Mouse (Mus musculus) midbrain, embryonic 16.5 days (tissue): ENCODE results near the gene Per1. TPM values are rescaled to one million over a fixed set of nuclear protein-coding genes. Genes with fewer than 3 reads are reported as not detected.

ENCODE experiments used
- ATAC-seq: fragments of 200-750 bp; cut with Nextera tagmentation; 2 replicates; pipeline ENCODE4 v1.8.0; 2017; ENCODE audit warnings: moderate TSS enrichment
- H3K27ac ChIP-seq: fragments of 300-500 bp; sonication (generic); 2 replicates; pipeline ENCODE4 v1.5.1; 2014; ENCODE audit warnings: mild to moderate bottlenecking, low read length, mixed read lengths
- H3K27me3 ChIP-seq: fragments of 300-500 bp; sonication (generic); 2 replicates; pipeline ENCODE4 v1.6.1; 2014; ENCODE audit warnings: low read depth, low read length, mixed read lengths; ENCODE audit not compliant: control insufficient read depth, insufficient read depth
- H3K36me3 ChIP-seq: fragments of 300-500 bp; sonication (generic); 2 replicates; pipeline ENCODE4 v1.6.1; 2014; ENCODE audit warnings: mild to moderate bottlenecking, low read length, moderate library complexity, mixed read lengths; ENCODE audit not compliant: control insufficient read depth, insufficient read depth
- H3K4me1 ChIP-seq: fragments of 300-500 bp; sonication (generic); 2 replicates; pipeline ENCODE4 v1.6.1; 2014; ENCODE audit warnings: mild to moderate bottlenecking, low read length, mixed read lengths; ENCODE audit not compliant: control insufficient read depth, insufficient read depth
- H3K4me2 ChIP-seq: fragments of 300-500 bp; sonication (generic); 2 replicates; pipeline ENCODE4 v1.6.1; 2014; ENCODE audit warnings: mild to moderate bottlenecking, low read length, mixed read lengths
- H3K4me3 ChIP-seq: fragments of 300-500 bp; sonication (generic); 2 replicates; pipeline ENCODE4 v1.5.1; 2014; ENCODE audit warnings: low read depth, mild to moderate bottlenecking, low read length, moderate library complexity, mixed read lengths
- H3K9ac ChIP-seq: fragments of 300-500 bp; sonication (generic); 2 replicates; pipeline ENCODE4 v1.6.1; 2014; ENCODE audit warnings: low read depth, low read length, mixed read lengths
- H3K9me3 ChIP-seq: fragments of 300-500 bp; sonication (generic); replicated peaks from 2 replicates; pipeline ENCODE4 v1.6.1; 2014; ENCODE audit warnings: mild to moderate bottlenecking, low read length, mixed read lengths; ENCODE audit not compliant: control insufficient read depth, poor library complexity, severe bottlenecking
- WGBS: fragments of 180-500 bp; shearing (Covaris S2); extraction: QIAGEN DNeasy Blood & Tissue Kit; methylation state at CpG from one replicate; pipeline ENCODE4 v1.1.7; 2014; 5-methylcytosine and 5-hydroxymethylcytosine counted together
- polyA plus RNA-seq: library from polyadenylated mRNA; unstranded; fragments of >200 nt; fragmentation: Nextera tagmentation; extraction: Ambion mirVana; gene quantifications from 2 replicates; pipeline ENCODE4 v1.2.1, GENCODE M21; 2015

The Per1 gene
- polyA plus RNA-seq, 1 experiment from 2014 or later = 12.4 TPM

- Histone ChIP-seq H3K9ac (no peak overlapping the region), H3K36me3 (no peaks in the 10 kb centered on the region), H3K4me3 (no peak overlapping the region), H3K27ac (no peak overlapping the region), H3K9me3 (no peaks in the 10 kb centered on the region), H3K4me2 (no peak overlapping the region), H3K4me1 (peaks cover 13% of the 10 kb centered on the region), H3K27me3 (no peaks in the 10 kb centered on the region)
- WGBS = 71% methylated on average over 5 of the region's 5 CpGs
- no peak for ATAC-seq
These were observed 18.4 kb upstream of the Per1 start for GRCm38 (mm10) chr11:69076572-69076971.

- Histone ChIP-seq H3K4me3 (no peak overlapping the region), H3K4me1 (peaks cover 6% of the 10 kb centered on the region), H3K9ac (no peak overlapping the region), H3K9me3 (no peaks in the 10 kb centered on the region), H3K27me3 (no peaks in the 10 kb centered on the region), H3K27ac (no peak overlapping the region), H3K36me3 (no peaks in the 10 kb centered on the region), H3K4me2 (no peak overlapping the region)
- ATAC-seq = no peak
- WGBS = 90% methylated on average over 9 of the region's 9 CpGs
These were observed 17.7 kb upstream of the Per1 start for GRCm38 (mm10) chr11:69077316-69077715.

DNA sequence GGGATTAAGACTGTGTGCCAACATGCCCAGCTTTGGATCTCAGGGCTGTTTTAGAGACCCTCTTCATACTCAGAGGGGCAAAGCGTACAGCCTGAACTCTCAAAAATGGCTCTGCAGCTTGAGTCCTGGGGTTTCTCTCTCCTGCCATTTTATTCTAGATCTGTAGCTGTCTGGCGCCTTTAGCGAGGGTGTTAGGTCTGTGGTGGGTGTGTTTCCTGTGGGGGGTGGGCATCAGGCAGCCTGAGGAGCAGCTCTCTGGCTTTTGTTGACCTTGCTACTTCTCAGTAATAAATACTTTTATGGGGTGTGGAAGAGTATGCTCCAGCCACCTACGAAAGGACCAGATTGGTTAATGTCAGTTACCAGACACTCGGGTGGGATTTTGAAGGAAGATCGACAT is 17.0 kb upstream of the Per1 start:
- no peak for ATAC-seq
- Histone ChIP-seq H3K4me1 (peaks cover 3% of the 10 kb centered on the region; the same call in 1 of the 2 replicates), H3K9ac (no peak overlapping the region), H3K9me3 (no peaks in the 10 kb centered on the region), H3K27me3 (no peaks in the 10 kb centered on the region), H3K4me2 (no peak overlapping the region), H3K4me3 (no peak overlapping the region), H3K36me3 (no peaks in the 10 kb centered on the region), H3K27ac (no peak overlapping the region)
- WGBS = 87% methylated on average over 6 of the region's 6 CpGs

DNA sequence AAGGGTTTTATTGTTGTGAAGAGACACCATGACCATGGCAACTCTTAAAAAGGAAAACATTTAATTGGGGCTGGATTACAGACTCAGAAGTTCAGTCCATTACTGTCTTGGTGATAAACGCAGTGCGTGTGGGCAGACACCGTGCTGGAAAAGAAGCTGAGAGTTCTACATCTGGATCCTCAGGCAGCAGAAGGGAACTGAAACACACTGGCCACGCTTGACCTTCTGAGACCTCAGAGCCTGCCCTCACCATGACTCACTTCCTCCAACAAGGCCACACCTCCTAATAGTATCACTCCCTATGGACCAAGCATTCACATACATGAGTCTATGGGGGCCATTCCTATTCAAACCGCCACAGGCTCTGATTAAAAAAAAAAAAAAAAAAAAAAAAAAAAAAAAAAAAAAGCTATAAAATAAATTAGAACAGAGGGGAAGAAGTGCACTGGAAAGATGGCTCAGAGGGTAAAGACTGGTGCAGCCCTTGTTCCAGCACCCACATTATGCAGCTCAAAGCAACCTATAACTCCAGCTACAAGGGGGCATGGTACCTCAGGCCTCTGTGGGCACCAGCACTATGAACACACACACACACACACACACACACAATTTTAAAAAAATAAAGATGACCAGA is 16.1 kb upstream of the Per1 start:
- no peak overlapping the region for H3K4me2 ChIP-seq
- ATAC-seq = no peak
- no peaks in the 10 kb centered on the region for H3K9me3 ChIP-seq
- H3K27me3 ChIP-seq = no peaks in the 10 kb centered on the region
- H3K4me1 ChIP-seq = peaks cover 2% of the 10 kb centered on the region; the same call in 1 of the 2 replicates
- no peaks in the 10 kb centered on the region for H3K36me3 ChIP-seq
- no peak overlapping the region for H3K27ac ChIP-seq
- WGBS = 73% methylated on average over 5 of the region's 5 CpGs
- no peak overlapping the region for H3K4me3 ChIP-seq
- H3K9ac ChIP-seq = no peak overlapping the region

DNA sequence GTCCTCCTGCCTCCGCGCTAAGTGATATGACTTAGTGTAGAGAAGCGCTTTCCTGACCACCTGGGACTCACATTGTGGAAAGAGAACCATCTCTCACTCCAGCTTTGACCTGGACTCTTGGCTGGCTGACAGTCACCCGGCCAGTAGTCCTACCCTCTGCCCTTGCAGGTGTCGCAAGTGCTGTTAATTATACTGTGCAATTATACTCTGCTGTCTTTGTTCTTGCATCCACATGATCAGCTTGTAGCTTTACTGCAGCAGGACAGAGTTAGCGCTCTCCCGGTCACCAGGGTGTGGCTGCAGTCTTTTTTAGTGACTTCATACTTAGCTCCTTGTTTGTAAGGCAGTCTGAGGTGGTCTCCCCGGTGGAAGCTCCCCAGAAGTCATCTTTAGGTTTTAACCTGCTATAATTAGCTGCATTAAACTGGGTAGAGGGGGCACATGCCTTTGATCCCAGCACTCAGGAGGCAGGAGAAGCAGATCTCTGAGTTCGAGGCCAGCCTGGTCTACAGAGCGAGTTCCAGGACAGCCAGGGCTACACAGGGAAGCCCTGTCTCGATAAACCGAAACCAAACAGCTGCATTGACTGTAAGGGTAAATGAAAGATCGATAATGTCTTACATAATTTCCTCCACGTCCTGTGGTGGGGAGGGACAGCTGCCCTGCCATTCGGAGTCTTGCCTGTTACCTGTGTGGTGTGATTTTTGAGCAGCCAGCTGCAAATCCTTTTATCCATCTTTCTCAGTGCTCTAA is 14.7 kb upstream of the Per1 start:
- Histone ChIP-seq H3K4me3 (no peak overlapping the region), H3K9ac (no peak overlapping the region), H3K4me1 (no peaks in the 10 kb centered on the region), H3K27me3 (no peaks in the 10 kb centered on the region), H3K36me3 (no peaks in the 10 kb centered on the region), H3K9me3 (no peaks in the 10 kb centered on the region), H3K27ac (no peak overlapping the region), H3K4me2 (no peak overlapping the region)
- WGBS = 86% methylated on average over 15 of the region's 15 CpGs
- ATAC-seq = no peak

DNA sequence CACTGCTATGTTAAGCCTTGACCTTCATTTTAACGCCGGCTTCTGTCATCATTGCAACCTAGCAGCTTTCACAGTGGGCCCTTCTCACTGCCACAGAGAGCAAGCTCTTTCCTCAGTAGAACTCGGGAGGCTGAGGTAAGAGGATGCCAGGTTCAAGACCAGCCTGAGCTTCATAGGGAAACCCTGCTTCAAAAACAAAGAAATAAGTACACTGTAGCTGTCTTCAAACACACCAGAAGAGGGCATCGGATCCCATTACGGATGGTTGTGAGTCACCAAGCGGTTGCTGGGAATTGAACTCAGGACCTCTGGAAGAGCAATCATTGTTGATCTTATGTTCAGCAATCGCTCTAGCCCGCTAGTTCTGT is 14.2 kb upstream of the Per1 start:
- no peaks in the 10 kb centered on the region for H3K27me3 ChIP-seq
- H3K27ac ChIP-seq = no peak overlapping the region
- no peaks in the 10 kb centered on the region for H3K4me1 ChIP-seq
- no peak for ATAC-seq
- no peak overlapping the region for H3K4me3 ChIP-seq
- H3K9me3 ChIP-seq = no peaks in the 10 kb centered on the region
- no peaks in the 10 kb centered on the region for H3K36me3 ChIP-seq
- no peak overlapping the region for H3K4me2 ChIP-seq
- no peak overlapping the region for H3K9ac ChIP-seq
- WGBS = 89% methylated on average over 8 of the region's 8 CpGs

- 86% methylated on average over 7 of the region's 7 CpGs for WGBS
- no peak for ATAC-seq
- Histone ChIP-seq H3K27me3 (no peaks in the 10 kb centered on the region), H3K4me2 (no peak overlapping the region), H3K36me3 (no peaks in the 10 kb centered on the region), H3K4me1 (no peaks in the 10 kb centered on the region), H3K9ac (no peak overlapping the region), H3K27ac (no peak overlapping the region), H3K4me3 (no peak overlapping the region), H3K9me3 (no peaks in the 10 kb centered on the region)
These were observed 13.4 kb upstream of the Per1 start for GRCm38 (mm10) chr11:69081613-69082012.

- H3K9ac ChIP-seq = no peak overlapping the region
- 59% methylated on average over 6 of the region's 6 CpGs for WGBS
- no peak overlapping the region for H3K4me3 ChIP-seq
- 0 out of 2 replicates have a peak, but pooled peaks cover 2% of the 10 kb centered on the region for H3K36me3 ChIP-seq
- H3K4me1 ChIP-seq = peaks cover 20% of the 10 kb centered on the region
- no peaks in the 10 kb centered on the region for H3K27me3 ChIP-seq
- no peaks in the 10 kb centered on the region for H3K9me3 ChIP-seq
- H3K4me2 ChIP-seq = no peak overlapping the region
- H3K27ac ChIP-seq = no peak overlapping the region
- no peak for ATAC-seq
These were observed 9.4 kb upstream of the Per1 start for GRCm38 (mm10) chr11:69085608-69086007.

- H3K9me3 ChIP-seq = no peaks in the 10 kb centered on the region
- WGBS = 76% methylated on average over 6 of the region's 6 CpGs
- no peak for ATAC-seq
These were observed 8.6 kb upstream of the Per1 start for GRCm38 (mm10) chr11:69086390-69086789.

More at GRCm38 (mm10) chr11:69086390-69086789, 8.6 kb upstream of the Per1 start:
- peaks cover 6% of the 10 kb centered on the region; the same call in 1 of the 2 replicates for H3K36me3 ChIP-seq
- no peak overlapping the region for H3K4me3 ChIP-seq
- no peaks in the 10 kb centered on the region for H3K27me3 ChIP-seq
- no peak overlapping the region for H3K4me2 ChIP-seq
- H3K9ac ChIP-seq = no peak overlapping the region
- no peak overlapping the region for H3K27ac ChIP-seq
- H3K4me1 ChIP-seq = peaks cover 25% of the 10 kb centered on the region
